Mouse (Mus musculus): ENCODE measurements around the gene Stap2. TPM values are rescaled to one million over a fixed set of nuclear protein-coding genes. Genes with fewer than 3 reads are reported as not detected.
A peak's percentile ranks its signal among the peaks of the same experiment; 100 is the strongest.

The Stap2 gene
- polyA plus RNA-seq, 1 experiment: 0.98 TPM

DNA sequence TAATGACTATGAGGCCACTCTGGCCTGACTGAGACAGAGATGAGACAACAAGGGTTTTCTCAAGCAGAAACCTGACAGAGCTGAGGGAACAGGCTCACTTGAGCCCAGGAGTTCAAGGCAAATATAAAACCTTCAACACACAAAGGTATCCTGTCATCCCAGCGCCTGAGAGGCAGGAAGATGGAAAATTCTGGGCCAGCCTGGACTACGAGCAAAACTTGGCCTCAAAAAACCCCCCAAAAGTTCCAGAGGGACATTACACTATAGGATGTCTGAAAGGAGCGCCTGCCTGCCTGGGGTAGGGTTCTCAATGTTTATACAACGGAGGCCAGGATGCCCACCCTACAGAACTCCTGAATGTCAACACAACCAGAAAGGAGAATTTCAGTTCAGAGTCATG lies 29.8 kb upstream of the Stap2 start:
- TF ChIP-seq CTCF (IDR thresholded peaks at IDR 0.05; ENCODE audit: low read depth, low read length) (no peak), POLR2A (IDR thresholded peaks at IDR 0.05; ENCODE audit: borderline replicate concordance, low read depth, low read length) (no peak)
- Histone ChIP-seq H3K4me3 (ENCODE audit: insufficient read depth, low read length) (peak overlapping the region; percentile 96), H3K4me1 (ENCODE audit: control insufficient read depth, insufficient read depth, low read length) (peaks cover 50% of the 10 kb centered on the region), H3K27ac (ENCODE audit: insufficient read depth, low read depth, low read length) (0 out of 2 replicates have a peak overlapping the region, but pooled peaks have one; percentile 13)

DNA sequence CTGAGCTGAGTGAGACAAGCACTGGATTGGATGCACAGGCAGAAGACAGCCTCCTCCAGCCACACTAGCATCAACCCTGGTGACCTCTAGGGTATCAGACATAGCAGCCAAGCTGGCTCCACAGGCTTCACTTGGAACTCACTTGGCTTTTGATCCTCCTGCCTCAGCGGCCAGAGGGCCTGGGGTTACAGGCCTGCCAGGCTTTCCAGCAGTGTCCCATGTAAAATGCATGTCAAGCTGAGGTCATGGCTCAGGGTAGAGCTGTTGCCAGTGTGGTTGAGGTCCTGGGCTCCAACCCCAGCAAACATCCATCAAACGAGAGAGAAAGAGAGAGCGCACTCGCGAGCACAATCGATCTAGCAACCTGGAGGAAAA lies 29.3 kb upstream of the Stap2 start:
- peak overlapping the region; percentile 13; the same call in 1 of the 2 replicates for H3K27ac ChIP-seq (ENCODE audit: insufficient read depth, low read depth, low read length)
- H3K4me1 ChIP-seq (ENCODE audit: control insufficient read depth, insufficient read depth, low read length): peaks cover 54% of the 10 kb centered on the region

DNA sequence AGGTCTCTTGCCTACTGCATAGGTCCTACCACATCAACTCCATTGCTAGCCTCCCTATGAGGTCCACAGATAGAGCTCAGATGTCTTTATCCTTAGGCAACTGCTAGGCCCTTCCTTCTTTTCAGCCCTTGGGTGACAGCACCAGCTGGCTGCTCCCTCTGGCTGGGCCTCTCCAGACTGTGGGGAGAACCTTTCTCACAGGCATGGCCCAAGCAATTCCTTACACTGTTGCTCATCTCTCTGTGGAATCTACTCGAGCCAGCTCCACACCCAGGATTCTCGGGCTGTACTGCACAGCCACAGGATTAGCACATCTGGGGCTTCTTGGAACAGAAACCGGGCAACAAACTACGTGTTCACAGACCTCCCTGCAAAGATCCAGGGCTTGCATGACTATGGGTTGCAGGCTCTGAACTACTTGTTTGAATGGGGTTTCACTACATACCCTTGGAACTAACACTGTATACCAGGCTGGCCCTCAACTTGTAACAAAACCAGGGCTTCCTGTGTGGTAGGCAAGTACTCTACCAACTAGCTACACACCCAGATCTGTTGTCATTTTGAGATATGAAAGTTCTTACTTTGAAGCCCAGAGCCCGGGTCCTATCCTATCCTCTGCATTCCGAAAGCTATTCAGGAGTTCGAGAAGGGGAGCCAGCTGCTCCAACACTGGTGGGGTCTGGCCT lies 28.8 kb upstream of the Stap2 start:
- H3K4me1 ChIP-seq (ENCODE audit: control insufficient read depth, insufficient read depth, low read length): peaks cover 60% of the 10 kb centered on the region
- TF ChIP-seq CTCF (IDR thresholded peaks at IDR 0.05; ENCODE audit: low read depth, low read length) (no peak), POLR2A (IDR thresholded peaks at IDR 0.05; ENCODE audit: borderline replicate concordance, low read depth, low read length) (no peak)
- peak overlapping the region; percentile 96 for H3K4me3 ChIP-seq (ENCODE audit: insufficient read depth, low read length)
- peak overlapping the region; percentile 15 for H3K27ac ChIP-seq (ENCODE audit: insufficient read depth, low read depth, low read length)

More for the DNA sequence above, 29.3 kb upstream of the Stap2 start:
- TF ChIP-seq CTCF (IDR thresholded peaks at IDR 0.05; ENCODE audit: low read depth, low read length): no peak
- no peak for TF ChIP-seq POLR2A (IDR thresholded peaks at IDR 0.05; ENCODE audit: borderline replicate concordance, low read depth, low read length)
- peak overlapping the region; percentile 96 for H3K4me3 ChIP-seq (ENCODE audit: insufficient read depth, low read length)

GRCm38 (mm10) chr17:56032831-56033230 lies 27.4 kb upstream of the Stap2 start:
- H3K27ac ChIP-seq (ENCODE audit: insufficient read depth, low read depth, low read length): peak overlapping the region; percentile 98
- TF ChIP-seq CTCF (IDR thresholded peaks at IDR 0.05; ENCODE audit: low read depth, low read length): no peak
- TF ChIP-seq POLR2A (IDR thresholded peaks at IDR 0.05; ENCODE audit: borderline replicate concordance, low read depth, low read length): no peak
- H3K4me3 ChIP-seq (ENCODE audit: insufficient read depth, low read length): no peak overlapping the region; the same call in 1 of the 2 replicates
- peaks cover 70% of the 10 kb centered on the region for H3K4me1 ChIP-seq (ENCODE audit: control insufficient read depth, insufficient read depth, low read length)

- Histone ChIP-seq H3K4me3 (ENCODE audit: insufficient read depth, low read length) (peak overlapping the region; percentile 4; the same call in 1 of the 2 replicates), H3K4me1 (ENCODE audit: control insufficient read depth, insufficient read depth, low read length) (peaks cover 73% of the 10 kb centered on the region), H3K27ac (ENCODE audit: insufficient read depth, low read depth, low read length) (peak overlapping the region; percentile 98)
- no peak for TF ChIP-seq POLR2A (IDR thresholded peaks at IDR 0.05; ENCODE audit: borderline replicate concordance, low read depth, low read length)
- no peak for TF ChIP-seq CTCF (IDR thresholded peaks at IDR 0.05; ENCODE audit: low read depth, low read length)
Observed at GRCm38 (mm10) chr17:56032127-56032733, 26.8 kb upstream of the Stap2 start.

DNA sequence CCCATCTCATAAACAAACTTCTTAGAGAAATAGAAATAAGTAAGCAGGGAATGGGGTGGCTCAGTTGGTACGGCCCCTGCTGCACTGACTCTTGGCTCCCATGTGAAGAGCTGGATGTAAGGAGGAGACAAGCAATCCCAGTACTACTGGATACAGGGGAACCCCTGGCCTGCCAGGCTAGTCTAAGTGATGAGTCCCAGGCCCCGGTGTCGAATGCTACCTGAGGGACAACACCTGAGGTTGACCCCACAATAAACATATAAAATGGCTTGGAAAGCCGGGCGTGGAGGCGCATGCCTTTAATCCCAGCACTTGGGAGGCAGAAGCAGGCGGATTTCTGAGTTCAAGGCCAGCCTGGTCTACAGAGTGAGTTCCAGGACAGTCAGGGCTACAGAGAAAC lies 26.0 kb upstream of the Stap2 start:
- Histone ChIP-seq H3K4me1 (ENCODE audit: control insufficient read depth, insufficient read depth, low read length) (peaks cover 77% of the 10 kb centered on the region), H3K4me3 (ENCODE audit: insufficient read depth, low read length) (no peak overlapping the region), H3K27ac (ENCODE audit: insufficient read depth, low read depth, low read length) (peak overlapping the region; percentile 98)
- TF ChIP-seq POLR2A (IDR thresholded peaks at IDR 0.05; ENCODE audit: borderline replicate concordance, low read depth, low read length) (no peak), CTCF (IDR thresholded peaks at IDR 0.05; ENCODE audit: low read depth, low read length) (0 out of 2 replicates have a peak, but pooled peaks have one; percentile 1)

GRCm38 (mm10) chr17:56030919-56031318 lies 25.5 kb upstream of the Stap2 start:
- H3K4me3 ChIP-seq (ENCODE audit: insufficient read depth, low read length): peak overlapping the region; percentile 21
- peaks cover 83% of the 10 kb centered on the region for H3K4me1 ChIP-seq (ENCODE audit: control insufficient read depth, insufficient read depth, low read length)
- peak overlapping the region; percentile 98 for H3K27ac ChIP-seq (ENCODE audit: insufficient read depth, low read depth, low read length)

DNA sequence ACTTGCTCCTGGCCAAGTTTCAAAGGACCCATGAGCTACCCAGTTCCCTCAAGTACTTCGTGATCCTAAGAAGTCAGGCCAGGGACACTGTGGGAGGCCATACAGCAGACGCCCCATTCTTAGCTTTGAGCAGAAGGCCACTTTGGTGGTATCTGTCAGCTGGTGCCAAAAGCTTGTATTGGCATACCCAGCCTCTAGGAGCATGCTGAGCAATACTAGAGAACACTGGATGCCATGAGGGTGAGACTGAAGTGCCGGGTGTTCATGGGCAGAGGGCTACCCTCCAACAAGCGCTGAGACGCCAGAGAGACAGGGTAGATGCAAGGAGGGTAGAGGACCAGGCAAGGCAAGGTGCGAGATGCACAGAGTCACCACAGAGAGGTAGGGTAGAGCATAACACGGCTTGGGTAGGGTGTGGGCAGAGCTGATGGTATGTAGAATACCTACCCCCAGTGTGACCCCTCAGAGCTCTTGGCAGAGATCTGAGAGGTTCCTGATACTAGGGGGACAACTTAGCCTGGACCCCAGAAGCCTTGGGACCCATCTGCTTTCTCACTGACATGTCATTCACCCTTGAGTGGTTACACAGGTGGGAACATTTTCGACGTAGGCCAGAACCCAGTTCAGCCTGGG lies 25.0 kb upstream of the Stap2 start:
- Histone ChIP-seq H3K4me1 (ENCODE audit: control insufficient read depth, insufficient read depth, low read length) (peaks cover 86% of the 10 kb centered on the region), H3K4me3 (ENCODE audit: insufficient read depth, low read length) (peak overlapping the region; percentile 21), H3K27ac (ENCODE audit: insufficient read depth, low read depth, low read length) (peak overlapping the region; percentile 92)
- TF ChIP-seq POLR2A (IDR thresholded peaks at IDR 0.05; ENCODE audit: borderline replicate concordance, low read depth, low read length) (no peak), CTCF (IDR thresholded peaks at IDR 0.05; ENCODE audit: low read depth, low read length) (no peak)

More at GRCm38 (mm10) chr17:56030919-56031318, 25.5 kb upstream of the Stap2 start:
- TF ChIP-seq CTCF (IDR thresholded peaks at IDR 0.05; ENCODE audit: low read depth, low read length) (no peak), POLR2A (IDR thresholded peaks at IDR 0.05; ENCODE audit: borderline replicate concordance, low read depth, low read length) (no peak)

DNA sequence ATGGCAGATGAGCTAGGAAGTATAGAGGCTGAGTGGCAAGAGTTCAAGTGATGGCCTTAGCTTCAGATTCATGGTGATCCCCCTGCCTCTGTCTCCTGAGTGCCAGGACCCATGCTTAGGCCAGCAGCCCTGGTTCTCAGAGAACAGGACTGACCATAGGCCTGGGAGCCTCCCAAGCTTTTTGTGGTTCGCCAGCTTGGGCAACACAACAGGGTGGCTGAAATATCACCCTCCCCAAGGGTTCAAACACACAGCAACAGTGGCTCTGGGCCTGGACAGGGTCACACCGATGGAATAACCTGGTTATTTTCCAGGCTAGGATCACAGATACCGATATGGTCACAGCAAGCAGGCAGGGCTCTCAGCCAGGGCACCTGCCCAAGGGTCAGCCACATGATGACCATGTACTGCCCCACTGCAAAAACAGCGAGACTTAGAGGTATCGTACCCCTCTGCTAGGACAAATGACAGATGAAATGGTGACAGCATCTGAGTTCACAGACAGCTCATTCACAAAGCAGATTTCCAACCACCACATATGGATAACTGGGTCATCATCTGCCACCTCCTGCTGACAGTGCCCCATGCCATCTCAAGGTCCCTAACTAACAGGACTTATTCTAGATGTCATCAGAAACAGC lies 22.5 kb upstream of the Stap2 start:
- Histone ChIP-seq H3K4me1 (ENCODE audit: control insufficient read depth, insufficient read depth, low read length) (peaks cover 88% of the 10 kb centered on the region), H3K27ac (ENCODE audit: insufficient read depth, low read depth, low read length) (no peak overlapping the region), H3K4me3 (ENCODE audit: insufficient read depth, low read length) (no peak overlapping the region)
- no peak for TF ChIP-seq CTCF (IDR thresholded peaks at IDR 0.05; ENCODE audit: low read depth, low read length)
- no peak for TF ChIP-seq POLR2A (IDR thresholded peaks at IDR 0.05; ENCODE audit: borderline replicate concordance, low read depth, low read length)

Data from bone marrow macrophage, adult 2 months (primary cell).